Mouse (Mus musculus): Measurements from ENCODE around the gene Relt.

- no peak for TF ChIP-seq ZC3H11A (IDR thresholded peaks at IDR 0.05; ENCODE audit: borderline replicate concordance, low read depth, low read length)
- TF ChIP-seq MAFK (IDR thresholded peaks at IDR 0.05; ENCODE audit: insufficient read depth, low read depth, low read length) = no peak
- TF ChIP-seq ZNF384 (IDR thresholded peaks at IDR 0.05; ENCODE audit: low read depth, low read length) = no peak
- no peak for TF ChIP-seq CHD2 (IDR thresholded peaks at IDR 0.05; ENCODE audit: low read depth, low read length)
- no peak for TF ChIP-seq HCFC1 (IDR thresholded peaks at IDR 0.05; ENCODE audit: borderline replicate concordance, insufficient read depth, low read length)
Observed at GRCm38 (mm10) chr7:100897828-100898227, 34.6 kb upstream of the Relt start.
